Mouse (Mus musculus) stomach, embryonic 16.5 days (tissue): Measurements from ENCODE around the gene Stac. TPM values are rescaled to one million over a fixed set of nuclear protein-coding genes. Genes with fewer than 3 reads are reported as not detected.

Experiments
- ATAC-seq: fragments of 200-750 bp; cut with Nextera tagmentation; 2 replicates; pipeline ENCODE4 v1.8.0; 2017; ENCODE audit warnings: moderate number of reproducible peaks, moderate TSS enrichment; ENCODE audit not compliant: insufficient read depth, low FRiP score
- H3K27ac ChIP-seq: fragments of 300-500 bp; sonication (generic); 2 replicates; pipeline ENCODE4 v1.5.1; 2014; ENCODE audit warnings: low read length
- H3K27me3 ChIP-seq: fragments of 300-500 bp; sonication (generic); 2 replicates; pipeline ENCODE4 v1.6.1; 2014; ENCODE audit warnings: low read length, control low read depth, mixed read lengths; ENCODE audit not compliant: control insufficient read depth, insufficient read depth
- H3K36me3 ChIP-seq: fragments of 300-500 bp; sonication (generic); 2 replicates; pipeline ENCODE4 v1.6.1; 2014; ENCODE audit warnings: low read length; ENCODE audit not compliant: control insufficient read depth, insufficient read depth
- H3K4me1 ChIP-seq: fragments of 300-500 bp; sonication (generic); 2 replicates; pipeline ENCODE4 v1.6.1; 2014; ENCODE audit warnings: low read length, control low read depth, mixed read lengths; ENCODE audit not compliant: control insufficient read depth, insufficient read depth
- H3K4me2 ChIP-seq: fragments of 300-500 bp; sonication (generic); 2 replicates; pipeline ENCODE4 v1.6.1; 2014; ENCODE audit warnings: low read depth, low read length, mixed read lengths
- H3K4me3 ChIP-seq: fragments of 300-500 bp; sonication (generic); replicated peaks from 2 replicates; pipeline ENCODE4 v1.5.1; 2014; ENCODE audit warnings: mild to moderate bottlenecking, low read length
- H3K9ac ChIP-seq: fragments of 300-500 bp; sonication (generic); 2 replicates; pipeline ENCODE4 v1.6.1; 2014; ENCODE audit warnings: low read length
- H3K9me3 ChIP-seq: fragments of 300-500 bp; sonication (generic); replicated peaks from 2 replicates; pipeline ENCODE4 v1.6.1; 2016; ENCODE audit warnings: low read length, control low read depth; ENCODE audit not compliant: control insufficient read depth
- WGBS: fragments of 180-500 bp; shearing (Covaris S2); extraction: QIAGEN DNeasy Blood & Tissue Kit; methylation state at CpG from one replicate; pipeline ENCODE4 v1.1.7; 2014; 5-methylcytosine and 5-hydroxymethylcytosine counted together
- polyA plus RNA-seq: library from polyadenylated mRNA; unstranded; fragments of >200 nt; fragmentation: Nextera tagmentation; extraction: Ambion mirVana; gene quantifications from 2 replicates; pipeline ENCODE4 v1.2.1, GENCODE M21; 2015

The Stac gene
- polyA plus RNA-seq, result 5.0 and 5.3 TPM in 2 replicates

GRCm38 (mm10) chr9:111689680-111690483 lies at the start of gene Stac:
Gene Stac (minus strand): TSS chr9:111690348.
- Histone ChIP-seq H3K4me1 (peaks cover 3% of the 10 kb centered on the region; the same call in 1 of the 2 replicates), H3K27ac (no peak within 1 kb of the TSS), H3K4me3 (peak within 1 kb of the TSS; percentile 51), H3K4me2 (peak within 1 kb of the TSS; percentile 90), H3K9me3 (no peaks in the 10 kb centered on the region), H3K27me3 (peaks cover 13% of the 10 kb centered on the region), H3K36me3 (no peaks in the 10 kb centered on the region), H3K9ac (peak within 1 kb of the TSS; percentile 67)
- ATAC-seq, result peak; percentile 82
- WGBS, result 4% methylated on average over 61 of the region's 64 CpGs

GRCm38 (mm10) chr9:111739431-111740245 lies 49.5 kb upstream of the Stac start:
- Histone ChIP-seq H3K4me1 (no peaks in the 10 kb centered on the region), H3K9ac (no peak overlapping the region), H3K4me3 (no peak overlapping the region), H3K4me2 (no peak overlapping the region), H3K36me3 (no peaks in the 10 kb centered on the region), H3K9me3 (no peaks in the 10 kb centered on the region), H3K27ac (no peak overlapping the region), H3K27me3 (no peaks in the 10 kb centered on the region)
- ATAC-seq, result peak; percentile 19; the same call in 1 of the 2 replicates
- WGBS, result 45% methylated on average over 10 of the region's 10 CpGs

GRCm38 (mm10) chr9:111739026-111739425 lies 48.9 kb upstream of the Stac start:
- H3K27me3 ChIP-seq, result no peaks in the 10 kb centered on the region
- H3K9ac ChIP-seq, result no peak overlapping the region
- no peaks in the 10 kb centered on the region for H3K36me3 ChIP-seq
- WGBS, result 62% methylated on average over 3 of the region's 3 CpGs
- H3K9me3 ChIP-seq, result no peaks in the 10 kb centered on the region
- no peak overlapping the region for H3K27ac ChIP-seq
- no peak for ATAC-seq
- no peak overlapping the region for H3K4me2 ChIP-seq
- H3K4me1 ChIP-seq, result no peaks in the 10 kb centered on the region
- H3K4me3 ChIP-seq, result no peak overlapping the region

GRCm38 (mm10) chr9:111737796-111738195 lies 47.6 kb upstream of the Stac start:
- Histone ChIP-seq H3K27me3 (no peaks in the 10 kb centered on the region), H3K9me3 (no peaks in the 10 kb centered on the region), H3K4me1 (no peaks in the 10 kb centered on the region)

GRCm38 (mm10) chr9:111735931-111736330 lies 45.8 kb upstream of the Stac start:
- ATAC-seq, result no peak

More at GRCm38 (mm10) chr9:111737796-111738195, 47.6 kb upstream of the Stac start:
- 79% methylated on average over 2 of the region's 2 CpGs for WGBS
- H3K4me2 ChIP-seq, result no peak overlapping the region
- H3K27ac ChIP-seq, result no peak overlapping the region
- no peak overlapping the region for H3K4me3 ChIP-seq
- H3K36me3 ChIP-seq, result no peaks in the 10 kb centered on the region
- no peak overlapping the region for H3K9ac ChIP-seq
- no peak for ATAC-seq

GRCm38 (mm10) chr9:111731939-111732670 lies 42.0 kb upstream of the Stac start:
- no peaks in the 10 kb centered on the region for H3K36me3 ChIP-seq
- H3K4me1 ChIP-seq, result no peaks in the 10 kb centered on the region
- ATAC-seq, result no peak
- H3K4me2 ChIP-seq, result no peak overlapping the region
- no peaks in the 10 kb centered on the region for H3K27me3 ChIP-seq
- no peak overlapping the region for H3K9ac ChIP-seq
- H3K4me3 ChIP-seq, result no peak overlapping the region
- no peak overlapping the region for H3K27ac ChIP-seq
- WGBS, result 59% methylated on average over 9 of the region's 9 CpGs
- H3K9me3 ChIP-seq, result no peaks in the 10 kb centered on the region

More at GRCm38 (mm10) chr9:111735931-111736330, 45.8 kb upstream of the Stac start:
- Histone ChIP-seq H3K4me3 (no peak overlapping the region), H3K36me3 (no peaks in the 10 kb centered on the region), H3K9me3 (no peaks in the 10 kb centered on the region), H3K27ac (no peak overlapping the region), H3K4me2 (no peak overlapping the region), H3K27me3 (no peaks in the 10 kb centered on the region), H3K4me1 (no peaks in the 10 kb centered on the region), H3K9ac (no peak overlapping the region)
- WGBS, result 70% methylated on average over 3 of the region's 3 CpGs

GRCm38 (mm10) chr9:111724981-111725593 lies 34.9 kb upstream of the Stac start:
- Histone ChIP-seq H3K9ac (no peak overlapping the region), H3K9me3 (no peaks in the 10 kb centered on the region), H3K4me2 (no peak overlapping the region), H3K36me3 (no peaks in the 10 kb centered on the region), H3K27me3 (no peaks in the 10 kb centered on the region), H3K4me3 (no peak overlapping the region), H3K27ac (peak overlapping the region; percentile 41; the same call in 1 of the 2 replicates), H3K4me1 (no peaks in the 10 kb centered on the region)
- ATAC-seq, result peak; percentile 90
- 22% methylated on average over 5 of the region's 5 CpGs for WGBS

- no peak for ATAC-seq
Observed at GRCm38 (mm10) chr9:111714457-111714856, 24.3 kb upstream of the Stac start.

More at GRCm38 (mm10) chr9:111714457-111714856, 24.3 kb upstream of the Stac start:
- H3K27ac ChIP-seq, result no peak overlapping the region
- H3K9me3 ChIP-seq, result no peaks in the 10 kb centered on the region
- no peak overlapping the region for H3K4me3 ChIP-seq
- H3K4me1 ChIP-seq, result no peaks in the 10 kb centered on the region
- H3K27me3 ChIP-seq, result no peaks in the 10 kb centered on the region
- no peaks in the 10 kb centered on the region for H3K36me3 ChIP-seq
- 36% methylated on average over 3 of the region's 3 CpGs for WGBS
- no peak overlapping the region for H3K4me2 ChIP-seq
- H3K9ac ChIP-seq, result no peak overlapping the region
